Mouse (Mus musculus): ENCODE data around the gene Cldn4. TPM values are rescaled to one million over a fixed set of nuclear protein-coding genes. Genes with fewer than 3 reads are reported as not detected.
"Not testable (repeated sequence)": the region's sequence is repeated elsewhere in the genome, so short reads cannot be mapped to it uniquely, and the experiment has no call there.

Cldn4 gene
- total and polyA plus RNA-seq, 3 experiments = 0.17 to 0.51 TPM; not detected in 1

GRCm38 (mm10) chr5:134964655-134965054, 17.9 kb upstream of the Cldn4 start:
- H3K9me3 ChIP-seq (replicated peaks; ENCODE audit: low read length); H3K27ac ChIP-seq (ENCODE audit: insufficient read depth, low read depth); H3K79me2 ChIP-seq (replicated peaks; ENCODE audit: control insufficient read depth, extremely low read depth, insufficient read depth, poor library complexity, severe bottlenecking); dilution Hi-C loops (cut with MboI; ENCODE audit: extremely low pct_ligation_motif_present, extremely low pct_unique_long_range_greater_than_20kb, low sequenced_read_pairs); DNase-seq (ENCODE audit: extremely low read depth); H3K4me2 ChIP-seq (ENCODE audit: insufficient read depth, low read depth, poor library complexity, severe bottlenecking); H3K4me3 ChIP-seq (replicated peaks in 1 of 3; ENCODE audit: low read depth in 2 of 3, low read length in 2 of 3, poor library complexity in 1 of 3); H3K36me3 ChIP-seq (replicated peaks in 1 of 2; ENCODE audit: control insufficient read depth in 1 of 2, insufficient read depth in 1 of 2, low read length in 1 of 2); H3K9ac ChIP-seq (ENCODE audit: insufficient read depth, low read depth): not testable (repeated sequence)
- peaks cover under 1 to 36% of the 10 kb centered on the region in 2 experiments; a peak in 3 of 4 replicates for H3K4me1 ChIP-seq (ENCODE audit: control insufficient read depth in 1 of 2, insufficient read depth in 2 of 2)
- in situ Hi-C loops (cut with MboI; ENCODE audit: low pct_ligation_motif_present, low pct_unique_long_range_greater_than_20kb, low sequenced_read_pairs) = loop anchor here (5.0 kb wide), 1 partner anchor 47 kb away; the partner anchor contains the start of gene Cldn13
- TF ChIP-seq SMC3 (IDR thresholded peaks at IDR 0.05; ENCODE audit: low read depth, low read length) = peak; percentile 29; the same call in 1 of the 2 replicates
- peak in 1 of 2 experiments; percentile 49; a peak in 2 of 4 replicates for TF ChIP-seq CTCF (conservative IDR thresholded peaks at IDR 0.05 in 1 of 2, IDR thresholded peaks at IDR 0.05 in 1 of 2; ENCODE audit: low read depth in 2 of 2, low read length in 2 of 2)
- peak; percentile 32 for TF ChIP-seq RAD21 (IDR thresholded peaks at IDR 0.05; ENCODE audit: low read depth, low read length)
- peaks cover 25% of the 10 kb centered on the region for H3K27me3 ChIP-seq (replicated peaks)

- Histone ChIP-seq H3K27ac (ENCODE audit: insufficient read depth, low read depth) (no peak overlapping the region), H3K36me3 (replicated peaks in 1 of 2; ENCODE audit: control insufficient read depth in 1 of 2, insufficient read depth in 1 of 2, low read length in 1 of 2) (no peaks in the 10 kb centered on the region), H3K4me3 (replicated peaks in 1 of 3; ENCODE audit: low read depth in 2 of 3, low read length in 2 of 3, poor library complexity in 1 of 3) (no peak overlapping the region), H3K9ac (ENCODE audit: insufficient read depth, low read depth) (no peak overlapping the region), H3K4me2 (ENCODE audit: insufficient read depth, low read depth, poor library complexity, severe bottlenecking) (no peak overlapping the region), H3K4me1 (ENCODE audit: control insufficient read depth in 1 of 2, insufficient read depth in 2 of 2) (peaks cover 4 to 39% of the 10 kb centered on the region in 2 experiments; a peak in 3 of 4 replicates), H3K9me3 (replicated peaks; ENCODE audit: low read length) (no peaks in the 10 kb centered on the region), H3K27me3 (replicated peaks) (peaks cover 17% of the 10 kb centered on the region), H3K79me2 (replicated peaks; ENCODE audit: control insufficient read depth, extremely low read depth, insufficient read depth, poor library complexity, severe bottlenecking) (no peaks in the 10 kb centered on the region)
- TF ChIP-seq NELFE (IDR thresholded peaks at IDR 0.05; ENCODE audit: low read depth, low read length) (no peak), JUND (conservative IDR thresholded peaks at IDR 0.05; ENCODE audit: low read depth, low read length) (0 out of 2 replicates have a peak, but pooled peaks have one; percentile 28)
- in situ Hi-C loops (cut with MboI; ENCODE audit: low pct_ligation_motif_present, low pct_unique_long_range_greater_than_20kb, low sequenced_read_pairs) = loop anchor here (5.0 kb wide), 1 partner anchor 46 kb away; the partner anchor contains the start of gene Cldn13
- dilution Hi-C loops (cut with MboI; ENCODE audit: extremely low pct_ligation_motif_present, extremely low pct_unique_long_range_greater_than_20kb, low sequenced_read_pairs) = no loop called here
- no peak for DNase-seq (ENCODE audit: extremely low read depth)
Observed at GRCm38 (mm10) chr5:134963546-134963945, 16.8 kb upstream of the Cldn4 start.

- no peaks in the 10 kb centered on the region for H3K9me3 ChIP-seq (replicated peaks; ENCODE audit: low read length)
- no peaks in the 10 kb centered on the region for H3K79me2 ChIP-seq (replicated peaks; ENCODE audit: control insufficient read depth, extremely low read depth, insufficient read depth, poor library complexity, severe bottlenecking)
- in situ Hi-C loops (cut with MboI; ENCODE audit: low pct_ligation_motif_present, low pct_unique_long_range_greater_than_20kb, low sequenced_read_pairs) = loop anchor here (5.0 kb wide), 1 partner anchor 44 kb away; the partner anchor contains the start of gene Cldn13
- no peak overlapping the region for H3K9ac ChIP-seq (ENCODE audit: insufficient read depth, low read depth)
- H3K27ac ChIP-seq (ENCODE audit: insufficient read depth, low read depth) = no peak overlapping the region
- H3K4me1 ChIP-seq (ENCODE audit: control insufficient read depth in 1 of 2, insufficient read depth in 2 of 2) = peaks cover 4 to 39% of the 10 kb centered on the region in 2 experiments; a peak in 3 of 4 replicates
- dilution Hi-C loops (cut with MboI; ENCODE audit: extremely low pct_ligation_motif_present, extremely low pct_unique_long_range_greater_than_20kb, low sequenced_read_pairs) = no loop called here
- no peak for DNase-seq (ENCODE audit: extremely low read depth)
- TF ChIP-seq JUND (conservative IDR thresholded peaks at IDR 0.05; ENCODE audit: low read depth, low read length) (no peak), NELFE (IDR thresholded peaks at IDR 0.05; ENCODE audit: low read depth, low read length) (no peak), USF1 (IDR thresholded peaks at IDR 0.05; ENCODE audit: low read depth, low read length) (no peak), IRF4 (IDR thresholded peaks at IDR 0.05; ENCODE audit: low read depth, low read length) (no peak), POLR2A (IDR thresholded peaks at IDR 0.05; ENCODE audit: low read depth, low read length) (no peak), RCOR1 (conservative IDR thresholded peaks at IDR 0.05; ENCODE audit: low read depth, low read length) (no peak), MYC (IDR thresholded peaks at IDR 0.05; ENCODE audit: low read depth, low read length) (no peak), KAT2A (IDR thresholded peaks at IDR 0.05; ENCODE audit: insufficient replicate concordance, low read length) (no peak), MAZ (IDR thresholded peaks at IDR 0.05; ENCODE audit: low read depth, low read length) (no peak), ZC3H11A (IDR thresholded peaks at IDR 0.05; ENCODE audit: low read depth, low read length) (no peak), BHLHE40 (IDR thresholded peaks at IDR 0.05; ENCODE audit: low read depth, low read length) (no peak), SIN3A (IDR thresholded peaks at IDR 0.05; ENCODE audit: low read length) (no peak), GABPA (IDR thresholded peaks at IDR 0.05; ENCODE audit: insufficient replicate concordance, low read depth, low read length) (no peak), PAX5 (IDR thresholded peaks at IDR 0.05; ENCODE audit: low read length) (no peak), MAX (IDR thresholded peaks at IDR 0.05; ENCODE audit: low read length) (no peak), USF2 (conservative IDR thresholded peaks at IDR 0.05; ENCODE audit: low read depth, low read length) (no peak), CTCF (conservative IDR thresholded peaks at IDR 0.05 in 1 of 2, IDR thresholded peaks at IDR 0.05 in 1 of 2; ENCODE audit: low read depth in 2 of 2, low read length in 2 of 2) (no peak), SMC3 (IDR thresholded peaks at IDR 0.05; ENCODE audit: low read depth, low read length) (no peak), RAD21 (IDR thresholded peaks at IDR 0.05; ENCODE audit: low read depth, low read length) (no peak)
- H3K27me3 ChIP-seq (replicated peaks) = no peaks in the 10 kb centered on the region
- no peaks in the 10 kb centered on the region for H3K36me3 ChIP-seq (replicated peaks in 1 of 2; ENCODE audit: control insufficient read depth in 1 of 2, insufficient read depth in 1 of 2, low read length in 1 of 2)
- no peak overlapping the region for H3K4me2 ChIP-seq (ENCODE audit: insufficient read depth, low read depth, poor library complexity, severe bottlenecking)
- no peak overlapping the region for H3K4me3 ChIP-seq (replicated peaks in 1 of 3; ENCODE audit: low read depth in 2 of 3, low read length in 2 of 3, poor library complexity in 1 of 3)
Observed at GRCm38 (mm10) chr5:134961519-134961918, 14.8 kb upstream of the Cldn4 start.
